Mouse (Mus musculus) lung, embryonic 15.5 days (tissue): Measurements from ENCODE around the gene Ptf1a. TPM values are rescaled to one million over a fixed set of nuclear protein-coding genes. Genes with fewer than 3 reads are reported as not detected.

Experiments used
- ATAC-seq: fragments of 200-750 bp; cut with Nextera tagmentation; 2 replicates; pipeline ENCODE4 v1.8.0; 2017; ENCODE audit warnings: moderate number of reproducible peaks, borderline replicate concordance; ENCODE audit not compliant: low FRiP score, low TSS enrichment; ENCODE audit errors: extremely low read depth
- H3K27ac ChIP-seq: fragments of 300-500 bp; sonication (generic); 2 replicates; pipeline ENCODE4 v1.5.1; 2015; ENCODE audit warnings: moderate library complexity, mild to moderate bottlenecking, inconsistent platforms
- H3K27me3 ChIP-seq: fragments of 300-500 bp; sonication (generic); 2 replicates; pipeline ENCODE4 v1.6.1; 2015; ENCODE audit warnings: inconsistent platforms
- H3K36me3 ChIP-seq: fragments of 300-500 bp; sonication (generic); 2 replicates; pipeline ENCODE4 v1.6.1; 2015; ENCODE audit warnings: inconsistent platforms
- H3K4me1 ChIP-seq: fragments of 300-500 bp; sonication (generic); 2 replicates; pipeline ENCODE4 v1.6.1; 2015; ENCODE audit warnings: inconsistent platforms
- H3K4me2 ChIP-seq: fragments of 300-500 bp; sonication (generic); 2 replicates; pipeline ENCODE4 v1.6.1; 2015; ENCODE audit warnings: inconsistent platforms, mild to moderate bottlenecking, moderate library complexity
- H3K4me3 ChIP-seq: fragments of 300-500 bp; sonication (generic); 2 replicates; pipeline ENCODE4 v1.5.1; 2015; ENCODE audit warnings: mild to moderate bottlenecking, inconsistent platforms
- H3K9ac ChIP-seq: fragments of 300-500 bp; sonication (generic); 2 replicates; pipeline ENCODE4 v1.6.1; 2015; ENCODE audit warnings: inconsistent platforms
- H3K9me3 ChIP-seq: fragments of 300-500 bp; sonication (generic); 2 replicates; pipeline ENCODE4 v1.6.1; 2016; ENCODE audit warnings: inconsistent platforms
- whole genome bisulfite sequencing: fragments of 180-500 bp; shearing (Covaris S2); methylation state at CpG from one replicate; pipeline ENCODE4 v1.1.7; 2015; 5-methylcytosine and 5-hydroxymethylcytosine counted together
- polyA plus RNA-seq: library from polyadenylated mRNA; unstranded; fragments of >200 nt; fragmentation: Nextera tagmentation; extraction: Ambion mirVana; gene quantifications from 2 replicates; pipeline ENCODE4 v1.2.1, GENCODE M21; 2015

Ptf1a gene
- polyA plus RNA-seq, 1 experiment from 2014 or later: not detected

DNA sequence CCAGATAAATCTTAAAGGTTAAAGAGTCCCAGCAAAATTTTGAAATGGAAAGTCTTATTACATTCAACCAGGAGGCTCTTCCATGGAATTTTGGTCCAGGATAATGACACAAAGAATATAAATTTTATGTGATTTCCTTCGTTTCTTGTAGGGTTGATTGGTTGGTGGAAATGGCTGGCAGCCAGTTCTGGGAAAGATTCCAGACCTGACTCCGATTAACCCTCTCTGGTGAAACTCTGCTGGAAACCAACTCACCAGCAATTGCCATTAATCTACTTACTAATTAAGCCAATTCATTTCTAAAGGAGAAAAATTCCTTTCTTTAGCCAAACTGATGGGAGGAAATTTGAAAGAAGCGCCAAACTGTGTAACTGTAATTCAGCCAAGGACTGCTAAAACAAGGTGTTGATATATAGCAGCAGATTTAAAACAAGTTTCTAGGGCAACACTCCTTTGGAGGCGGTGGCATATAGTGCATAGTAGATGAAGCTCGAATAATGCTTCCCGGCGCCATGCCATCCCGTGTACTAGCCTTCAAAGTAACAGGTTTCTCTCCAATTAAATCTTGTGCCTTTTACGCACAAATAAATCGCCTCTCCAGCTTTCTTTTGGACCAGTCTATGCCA is 10.5 kb downstream of the Ptf1a start:
- H3K9ac ChIP-seq: no peak overlapping the region
- no peak overlapping the region for H3K27ac ChIP-seq
- no peaks in the 10 kb centered on the region for H3K9me3 ChIP-seq
- peaks cover 81% of the 10 kb centered on the region for H3K27me3 ChIP-seq
- no peak overlapping the region for H3K4me3 ChIP-seq
- ATAC-seq: no peak
- no peaks in the 10 kb centered on the region for H3K36me3 ChIP-seq
- WGBS: 16% methylated on average over 10 of the region's 10 CpGs
- H3K4me1 ChIP-seq: no peaks in the 10 kb centered on the region
- no peak overlapping the region for H3K4me2 ChIP-seq

DNA sequence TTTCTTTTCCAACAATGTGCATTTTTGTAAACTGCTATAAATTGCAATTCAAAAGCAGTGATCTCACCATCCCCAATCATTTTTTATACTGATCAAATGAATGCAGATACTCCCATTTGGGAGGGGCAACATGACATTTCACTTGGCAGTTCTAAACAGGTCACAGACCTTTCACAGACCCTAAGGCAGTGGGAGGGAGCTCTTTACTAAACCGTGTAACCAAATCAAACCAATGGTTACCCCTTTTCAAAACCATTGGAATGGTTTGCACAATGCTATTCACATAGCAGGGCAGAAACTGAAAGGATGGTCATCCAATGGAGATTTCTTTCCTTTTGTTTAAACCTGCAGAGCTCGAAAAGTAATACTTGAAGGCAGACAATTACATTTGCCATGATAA is 13.3 kb downstream of the Ptf1a start:
- H3K27ac ChIP-seq: no peak overlapping the region
- WGBS: 39% methylated on average over 2 of the region's 2 CpGs
- H3K27me3 ChIP-seq: peaks cover 56% of the 10 kb centered on the region
- H3K4me1 ChIP-seq: no peaks in the 10 kb centered on the region
- H3K9ac ChIP-seq: no peak overlapping the region
- no peaks in the 10 kb centered on the region for H3K9me3 ChIP-seq
- H3K4me3 ChIP-seq: no peak overlapping the region
- no peak for ATAC-seq
- H3K4me2 ChIP-seq: no peak overlapping the region
- H3K36me3 ChIP-seq: no peaks in the 10 kb centered on the region

DNA sequence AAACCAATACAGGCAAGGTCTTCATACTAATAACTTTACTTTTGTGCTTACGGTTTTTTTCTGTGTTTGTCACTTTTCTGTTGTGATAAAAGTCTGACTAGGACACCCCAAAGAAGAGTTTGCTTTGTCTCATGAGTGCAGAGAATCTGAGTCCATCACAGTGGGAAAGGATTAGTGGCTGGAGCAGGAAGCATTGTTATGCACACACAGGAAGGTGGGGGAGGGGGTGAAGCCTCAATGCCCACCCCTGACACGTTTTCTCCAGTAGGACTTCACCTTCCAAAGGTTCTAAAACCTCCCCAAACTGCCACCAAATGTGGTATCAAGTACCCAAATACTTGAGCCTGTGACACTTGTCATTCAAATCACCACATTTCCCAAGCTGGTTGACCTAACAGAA is 16.5 kb downstream of the Ptf1a start:
- Histone ChIP-seq H3K4me2 (no peak overlapping the region), H3K4me3 (no peak overlapping the region), H3K27me3 (peaks cover 25% of the 10 kb centered on the region), H3K27ac (no peak overlapping the region), H3K36me3 (no peaks in the 10 kb centered on the region), H3K9ac (no peak overlapping the region), H3K9me3 (no peaks in the 10 kb centered on the region), H3K4me1 (no peaks in the 10 kb centered on the region)
- no peak for ATAC-seq
- 31% methylated on average over 2 of the region's 2 CpGs for WGBS

DNA sequence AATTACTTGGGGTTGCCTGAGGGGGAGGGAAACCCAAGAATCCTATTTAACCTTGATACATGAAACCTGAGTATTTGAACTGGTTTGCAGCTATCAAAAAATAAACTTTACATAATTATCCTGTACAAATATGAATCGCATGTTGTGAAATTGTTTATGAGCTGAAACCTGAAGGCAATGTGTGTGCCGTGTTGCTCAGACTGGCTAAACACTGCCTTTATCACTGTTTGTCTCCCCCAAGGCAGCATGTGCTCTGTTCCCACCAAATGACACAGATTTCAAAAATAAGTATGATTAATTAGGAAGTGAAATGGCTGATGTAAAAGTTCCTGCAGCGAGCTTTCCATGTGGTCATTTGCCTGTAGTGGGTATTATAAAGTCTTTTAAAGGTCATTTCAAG is 44.8 kb downstream of the Ptf1a start:
- Histone ChIP-seq H3K36me3 (no peaks in the 10 kb centered on the region), H3K9ac (no peak overlapping the region), H3K4me3 (no peak overlapping the region), H3K27ac (no peak overlapping the region), H3K27me3 (no peaks in the 10 kb centered on the region), H3K4me2 (no peak overlapping the region), H3K9me3 (no peaks in the 10 kb centered on the region), H3K4me1 (no peaks in the 10 kb centered on the region)
- 67% methylated on average over 3 of the region's 3 CpGs for WGBS
- ATAC-seq: no peak

Other genes with a start within 250 kb of the Ptf1a start
- gene Armc3, start 246.4 kb upstream of the Ptf1a start, polyA plus RNA-seq: 0.74 TPM in 2 replicates
- 31.9 and 32.7 TPM in 2 replicates for gene Msrb2, start 74.2 kb upstream of the Ptf1a start, polyA plus RNA-seq
- gene 4921504E06Rik, start 108.3 kb downstream of the Ptf1a start, polyA plus RNA-seq: not detected in 2 replicates
- 6.1 and 6.2 TPM in 2 replicates for gene Otud1, start 212.1 kb downstream of the Ptf1a start, polyA plus RNA-seq